Mouse (Mus musculus) heart, embryonic 11.5 days (tissue): ENCODE data around the gene Ccdc33. TPM values are rescaled to one million over a fixed set of nuclear protein-coding genes. Genes with fewer than 3 reads are reported as not detected.

Experiments used
- ATAC-seq: fragments of 200-750 bp; cut with Nextera tagmentation; replicated peaks from 2 replicates; pipeline ENCODE4 v1.8.0; 2017; ENCODE audit warnings: moderate library complexity; ENCODE audit not compliant: insufficient number of reproducible peaks, low FRiP score, low TSS enrichment
- H3K27ac ChIP-seq: fragments of 300-500 bp; sonication (generic); 2 replicates; pipeline ENCODE4 v1.5.1; 2014; ENCODE audit warnings: mild to moderate bottlenecking, low read depth, low read length
- H3K27me3 ChIP-seq: fragments of 300-500 bp; sonication (generic); 2 replicates; pipeline ENCODE4 v1.6.1; 2014; ENCODE audit warnings: mild to moderate bottlenecking, low read length, mixed read lengths; ENCODE audit not compliant: control insufficient read depth, insufficient read depth
- H3K36me3 ChIP-seq: fragments of 300-500 bp; sonication (generic); 2 replicates; pipeline ENCODE4 v1.6.1; 2014; ENCODE audit warnings: mild to moderate bottlenecking, low read length, moderate library complexity, mixed read lengths; ENCODE audit not compliant: control insufficient read depth, insufficient read depth
- H3K4me1 ChIP-seq: fragments of 300-500 bp; sonication (generic); 2 replicates; pipeline ENCODE4 v1.6.1; 2014; ENCODE audit warnings: low read length; ENCODE audit not compliant: control insufficient read depth, insufficient read depth
- H3K4me2 ChIP-seq: fragments of 300-500 bp; sonication (generic); 2 replicates; pipeline ENCODE4 v1.6.1; 2014; ENCODE audit warnings: mild to moderate bottlenecking, moderate library complexity
- H3K4me3 ChIP-seq: fragments of 300-500 bp; sonication (generic); 2 replicates; pipeline ENCODE4 v1.5.1; 2014; ENCODE audit warnings: low read depth, low read length
- H3K9ac ChIP-seq: fragments of 300-500 bp; sonication (generic); 2 replicates; pipeline ENCODE4 v1.6.1; 2014; ENCODE audit warnings: mild to moderate bottlenecking, low read depth, low read length, moderate library complexity
- H3K9me3 ChIP-seq: fragments of 300-500 bp; sonication (generic); replicated peaks from 2 replicates; pipeline ENCODE4 v1.6.1; 2016; ENCODE audit warnings: low read length; ENCODE audit not compliant: control insufficient read depth
- WGBS: fragments of 180-500 bp; shearing (Covaris S2); extraction: QIAGEN DNeasy Blood & Tissue Kit; methylation state at CpG from one replicate; pipeline ENCODE4 v1.1.7; 2014; ENCODE audit not compliant: insufficient replicate concordance; 5-methylcytosine and 5-hydroxymethylcytosine counted together
- polyA plus RNA-seq: library from polyadenylated mRNA; unstranded; fragments of >200 nt; fragmentation: Nextera tagmentation; extraction: Ambion mirVana; gene quantifications from 2 replicates; pipeline ENCODE4 v1.2.1, GENCODE M21; 2014

Gene Ccdc33
- polyA plus RNA-seq, 1 experiment from 2014 or later: not detected

DNA sequence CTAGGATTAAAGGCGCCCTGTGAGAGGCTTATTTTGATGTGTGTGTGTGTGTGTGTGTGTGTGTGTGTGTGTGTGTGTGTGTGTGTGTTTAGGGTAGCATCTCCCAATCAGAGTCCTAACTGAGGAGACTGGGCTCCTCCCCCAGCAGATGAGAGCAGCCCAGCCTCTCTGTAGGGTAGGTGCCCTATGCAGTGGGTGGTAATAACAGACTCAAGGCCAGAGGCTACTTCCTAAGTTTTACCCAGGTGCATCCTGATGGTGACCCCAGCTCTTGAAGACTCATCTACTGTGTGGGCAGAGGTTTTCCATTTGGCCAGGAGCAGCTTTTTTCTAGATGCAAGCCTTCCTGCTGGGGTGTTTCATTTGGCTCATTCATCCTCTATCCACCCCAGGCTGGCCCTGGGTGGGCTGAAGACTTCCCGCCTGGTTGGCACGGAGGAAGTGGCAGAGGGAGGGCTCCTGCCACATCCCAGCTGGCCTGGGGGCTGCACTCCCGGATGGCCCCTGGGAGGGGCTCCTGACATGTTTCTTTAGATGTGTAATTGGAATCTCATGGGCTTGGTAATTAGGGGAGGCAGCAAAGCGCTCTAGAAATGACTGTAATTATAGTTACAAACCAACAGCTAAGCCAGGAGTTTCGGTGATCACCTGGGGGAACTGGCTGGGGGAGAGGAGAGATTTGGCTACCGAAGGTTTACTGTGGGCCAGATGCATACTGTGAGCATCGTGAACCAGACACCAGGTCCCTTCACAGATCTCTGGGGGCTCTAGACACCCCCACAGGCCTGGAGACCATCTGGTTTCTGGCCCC lies 125.6 kb downstream of the Ccdc33 start:
- Histone ChIP-seq H3K4me2 (no peak overlapping the region), H3K4me1 (0 out of 2 replicates have a peak, but pooled peaks cover 2% of the 10 kb centered on the region), H3K27ac (no peak overlapping the region), H3K4me3 (no peak overlapping the region), H3K9me3 (no peaks in the 10 kb centered on the region), H3K36me3 (no peaks in the 10 kb centered on the region), H3K27me3 (peaks cover 22% of the 10 kb centered on the region), H3K9ac (no peak overlapping the region)
- 54% methylated on average over 8 of the region's 8 CpGs for WGBS
- ATAC-seq: no peak

DNA sequence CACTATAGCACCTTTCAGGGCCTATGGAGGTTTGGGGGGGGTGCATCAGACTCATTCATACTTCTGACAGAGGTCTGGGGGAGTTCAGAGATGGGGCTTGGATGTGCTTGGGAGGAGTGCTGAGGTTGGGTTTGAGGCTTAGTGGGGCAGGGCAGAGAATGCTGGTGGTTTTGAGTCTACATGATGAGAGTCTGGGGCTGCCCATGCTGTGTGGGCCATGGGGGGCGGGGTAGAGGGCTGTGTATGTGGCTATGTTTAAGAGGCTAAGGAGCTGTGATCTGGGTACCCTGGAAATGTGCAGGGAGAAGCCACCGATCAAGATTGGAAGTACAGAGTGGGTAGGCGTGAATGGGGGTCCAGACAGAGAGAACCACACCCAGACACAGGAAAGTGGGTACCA lies 126.6 kb downstream of the Ccdc33 start:
- 77% methylated on average over 3 of the region's 3 CpGs for WGBS
- no peak for ATAC-seq

GRCm38 (mm10) chr9:57990438-57991110 lies 128.0 kb downstream of the Ccdc33 start:
- Histone ChIP-seq H3K4me1 (no peaks in the 10 kb centered on the region), H3K27ac (no peak overlapping the region), H3K4me3 (no peak overlapping the region), H3K9me3 (no peaks in the 10 kb centered on the region), H3K9ac (no peak overlapping the region), H3K4me2 (no peak overlapping the region), H3K36me3 (no peaks in the 10 kb centered on the region), H3K27me3 (peaks cover 8% of the 10 kb centered on the region)
- ATAC-seq: no peak
- WGBS: 27% methylated on average over 10 of the region's 10 CpGs

More for the DNA sequence above, 126.6 kb downstream of the Ccdc33 start:
- no peaks in the 10 kb centered on the region for H3K4me1 ChIP-seq
- H3K9ac ChIP-seq: no peak overlapping the region
- H3K4me2 ChIP-seq: no peak overlapping the region
- H3K27ac ChIP-seq: no peak overlapping the region
- no peaks in the 10 kb centered on the region for H3K9me3 ChIP-seq
- H3K27me3 ChIP-seq: peaks cover 17% of the 10 kb centered on the region
- no peaks in the 10 kb centered on the region for H3K36me3 ChIP-seq
- no peak overlapping the region for H3K4me3 ChIP-seq

- no peaks in the 10 kb centered on the region for H3K9me3 ChIP-seq
- H3K4me2 ChIP-seq: no peak overlapping the region
- WGBS: 80% methylated on average over 6 of the region's 6 CpGs
- H3K27me3 ChIP-seq: peaks cover 8% of the 10 kb centered on the region; the same call in 1 of the 2 replicates
- ATAC-seq: no peak
- H3K4me3 ChIP-seq: no peak overlapping the region
- H3K4me1 ChIP-seq: no peaks in the 10 kb centered on the region
- H3K36me3 ChIP-seq: no peaks in the 10 kb centered on the region
- no peak overlapping the region for H3K9ac ChIP-seq
- H3K27ac ChIP-seq: no peak overlapping the region
Measured at GRCm38 (mm10) chr9:57989309-57989708, 129.3 kb downstream of the Ccdc33 start.

GRCm38 (mm10) chr9:57988098-57988497 lies 130.5 kb downstream of the Ccdc33 start:
- no peak overlapping the region for H3K27ac ChIP-seq
- no peak for ATAC-seq
- peaks cover 8% of the 10 kb centered on the region; the same call in 1 of the 2 replicates for H3K27me3 ChIP-seq
- H3K4me2 ChIP-seq: no peak overlapping the region
- H3K9ac ChIP-seq: no peak overlapping the region
- no peaks in the 10 kb centered on the region for H3K9me3 ChIP-seq
- H3K4me1 ChIP-seq: no peaks in the 10 kb centered on the region
- H3K4me3 ChIP-seq: no peak overlapping the region
- H3K36me3 ChIP-seq: no peaks in the 10 kb centered on the region
- 90% methylated on average over 2 of the region's 2 CpGs for WGBS

DNA sequence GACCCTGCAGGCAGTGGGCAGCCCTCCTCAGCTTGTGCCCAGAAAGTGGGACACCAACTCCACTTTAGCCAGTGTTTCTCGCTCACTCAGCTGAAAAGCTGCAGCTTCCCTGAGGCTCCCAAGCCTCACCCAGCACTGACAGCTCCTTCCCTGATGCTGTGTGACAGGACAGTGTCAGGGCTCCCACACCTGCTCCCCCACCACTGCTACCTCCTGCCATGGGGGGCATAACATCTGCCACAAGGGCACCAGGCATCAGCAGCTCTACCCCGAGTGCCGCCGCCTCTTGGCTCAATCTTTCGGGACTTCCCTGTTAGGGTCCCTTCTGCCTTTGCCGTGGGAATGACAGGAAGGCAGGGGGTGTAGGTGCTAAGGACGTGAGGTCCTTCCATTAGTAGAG lies 132.3 kb downstream of the Ccdc33 start:
- no peak overlapping the region for H3K27ac ChIP-seq
- H3K36me3 ChIP-seq: no peaks in the 10 kb centered on the region
- H3K9me3 ChIP-seq: no peaks in the 10 kb centered on the region
- H3K4me3 ChIP-seq: no peak overlapping the region
- H3K9ac ChIP-seq: no peak overlapping the region
- H3K4me1 ChIP-seq: no peaks in the 10 kb centered on the region
- no peak overlapping the region for H3K4me2 ChIP-seq
- H3K27me3 ChIP-seq: peaks cover 8% of the 10 kb centered on the region; the same call in 1 of the 2 replicates
- WGBS: 48% methylated on average over 7 of the region's 7 CpGs
- ATAC-seq: no peak

GRCm38 (mm10) chr9:57985304-57985703 lies 133.3 kb downstream of the Ccdc33 start:
- no peak overlapping the region for H3K4me3 ChIP-seq
- WGBS: 82% methylated on average over 8 of the region's 8 CpGs
- no peaks in the 10 kb centered on the region for H3K9me3 ChIP-seq
- H3K9ac ChIP-seq: no peak overlapping the region
- no peaks in the 10 kb centered on the region for H3K36me3 ChIP-seq
- no peak for ATAC-seq
- H3K4me1 ChIP-seq: no peaks in the 10 kb centered on the region
- H3K4me2 ChIP-seq: no peak overlapping the region
- peaks cover 8% of the 10 kb centered on the region; the same call in 1 of the 2 replicates for H3K27me3 ChIP-seq
- no peak overlapping the region for H3K27ac ChIP-seq

DNA sequence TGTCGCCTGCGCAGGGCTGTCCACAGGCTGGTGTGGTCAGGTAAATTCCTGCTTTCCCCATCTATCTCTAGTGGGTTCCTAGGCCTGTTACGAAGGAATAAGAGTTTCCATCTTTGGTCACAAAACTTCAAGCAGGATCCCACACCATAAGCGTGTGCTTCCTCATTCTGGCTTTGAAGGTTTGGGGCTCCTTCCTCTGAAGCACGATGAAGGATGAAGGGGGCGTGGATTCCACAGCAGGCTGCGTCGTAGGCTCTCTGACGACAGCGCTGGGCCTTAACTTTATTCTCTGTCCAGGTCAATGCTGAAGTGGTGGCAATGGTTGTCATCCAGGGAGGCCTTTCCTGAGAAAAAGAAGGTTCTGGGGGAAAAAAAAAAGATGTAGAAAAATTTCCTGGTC lies 138.1 kb downstream of the Ccdc33 start:
- no peaks in the 10 kb centered on the region for H3K36me3 ChIP-seq
- no peak overlapping the region for H3K4me3 ChIP-seq
- H3K4me2 ChIP-seq: no peak overlapping the region
- no peaks in the 10 kb centered on the region for H3K4me1 ChIP-seq
- no peak overlapping the region for H3K27ac ChIP-seq
- H3K9ac ChIP-seq: no peak overlapping the region
- H3K9me3 ChIP-seq: no peaks in the 10 kb centered on the region
- no peak for ATAC-seq
- WGBS: 79% methylated on average over 10 of the region's 10 CpGs
- 0 out of 2 replicates have a peak, but pooled peaks cover 5% of the 10 kb centered on the region for H3K27me3 ChIP-seq
